Mouse (Mus musculus) gonadal fat pad, adult 2 months (tissue): ENCODE measurements around the gene Frmd4b. TPM values are rescaled to one million over a fixed set of nuclear protein-coding genes. Genes with fewer than 3 reads are reported as not detected.

Experiments
- DNase-seq: peaks from one replicate; pipeline ENCODE4 v3.0.0-alpha.2; 2012; ENCODE audit warnings: low read depth
- polyA plus RNA-seq: library from polyadenylated mRNA; depleted of rRNA; stranded (reverse); fragments of >200 nt; gene quantifications from 2 replicates; pipeline ENCODE4 v1.2.3, GENCODE M21; 2012

The Frmd4b gene
- polyA plus RNA-seq, 1 experiment: 11.3 TPM

DNA sequence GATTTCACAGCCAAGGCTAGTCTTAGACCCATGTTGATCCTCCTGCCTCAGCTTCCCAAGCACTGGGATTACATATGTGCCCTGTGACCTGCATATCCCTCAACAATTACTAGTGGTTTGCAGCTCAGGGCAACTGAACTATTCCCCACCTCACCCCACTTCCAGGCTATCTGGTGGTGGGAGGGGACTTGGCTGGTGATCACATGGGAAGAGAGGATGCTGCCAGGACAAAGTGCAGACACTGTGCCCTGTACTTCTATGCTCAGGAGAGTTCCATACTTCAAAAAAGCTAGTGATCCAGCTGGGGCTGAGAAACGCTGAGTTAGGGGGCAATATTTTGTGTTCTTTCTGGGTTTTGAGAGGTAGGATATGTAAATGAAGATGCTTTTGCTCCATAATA lies 300.6 kb downstream of the Frmd4b start:
- no peak for DNase-seq

GRCm38 (mm10) chr6:97315311-97315710 lies 302.0 kb downstream of the Frmd4b start:
- DNase-seq: no peak

DNA sequence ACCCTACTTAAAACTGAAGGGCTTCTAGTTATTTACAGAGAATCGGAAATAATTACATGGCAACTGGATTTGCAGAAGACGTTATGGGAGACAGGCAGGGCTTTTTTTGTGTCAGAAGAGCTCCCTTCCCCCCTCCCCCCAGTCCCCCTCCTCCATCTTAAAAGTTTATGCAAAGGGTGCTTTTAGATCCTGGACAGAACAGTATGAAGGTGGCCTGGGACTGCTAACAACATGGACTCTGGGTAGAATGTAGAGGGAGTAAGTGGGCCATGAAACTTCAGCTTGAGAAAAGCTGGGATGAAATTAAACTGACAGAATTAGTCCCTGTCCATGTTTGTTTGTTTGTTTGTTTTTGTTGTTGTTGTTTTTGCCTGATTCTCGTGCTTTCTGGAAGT lies 304.8 kb downstream of the Frmd4b start:
- DNase-seq: no peak

GRCm38 (mm10) chr6:97311599-97312544 lies 305.5 kb downstream of the Frmd4b start:
- DNase-seq: peak; percentile 92

DNA sequence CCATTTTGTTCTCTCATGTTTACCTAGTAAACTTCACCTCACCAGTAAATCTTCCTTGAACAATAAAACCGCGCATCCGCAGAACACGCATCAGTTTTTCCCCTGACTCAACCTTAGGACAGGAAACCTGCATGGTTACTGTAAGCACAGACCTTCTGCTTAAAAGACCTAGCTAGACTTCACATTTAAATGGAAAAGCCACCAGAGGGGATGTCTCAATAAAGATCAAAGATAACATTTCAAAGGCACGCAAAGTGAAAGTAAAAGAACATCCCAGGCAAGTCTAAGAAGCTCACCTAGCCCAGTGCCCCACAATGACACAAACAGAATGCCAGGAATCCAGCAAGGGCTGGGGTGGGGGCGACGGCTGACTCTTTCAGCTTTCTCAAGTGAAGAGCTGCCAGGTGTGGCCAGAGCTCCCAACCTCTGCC lies 306.4 kb downstream of the Frmd4b start:
- DNase-seq: no peak

GRCm38 (mm10) chr6:97309161-97309560 lies 308.2 kb downstream of the Frmd4b start:
- DNase-seq: no peak

DNA sequence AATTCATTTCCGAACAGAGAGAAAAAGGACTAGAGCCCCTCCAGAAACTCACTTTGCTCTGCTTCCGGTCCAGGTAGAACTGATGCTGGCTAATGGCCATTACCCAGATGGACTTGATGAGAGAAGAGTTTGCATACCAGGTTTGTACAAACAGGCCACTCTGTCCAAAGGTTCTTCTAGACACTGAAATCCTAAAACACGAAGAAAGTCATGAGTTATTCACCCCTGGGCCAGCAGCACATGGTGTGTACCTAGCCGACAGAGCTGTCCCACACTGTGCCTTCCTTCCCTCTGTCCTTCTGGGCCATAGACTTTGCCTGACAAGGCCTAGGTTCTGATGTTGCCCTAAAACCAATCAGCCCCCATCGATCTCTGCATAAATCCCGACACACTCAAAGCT lies 308.8 kb downstream of the Frmd4b start:
- no peak for DNase-seq

GRCm38 (mm10) chr6:97307231-97307630 lies 310.1 kb downstream of the Frmd4b start:
- DNase-seq: no peak

DNA sequence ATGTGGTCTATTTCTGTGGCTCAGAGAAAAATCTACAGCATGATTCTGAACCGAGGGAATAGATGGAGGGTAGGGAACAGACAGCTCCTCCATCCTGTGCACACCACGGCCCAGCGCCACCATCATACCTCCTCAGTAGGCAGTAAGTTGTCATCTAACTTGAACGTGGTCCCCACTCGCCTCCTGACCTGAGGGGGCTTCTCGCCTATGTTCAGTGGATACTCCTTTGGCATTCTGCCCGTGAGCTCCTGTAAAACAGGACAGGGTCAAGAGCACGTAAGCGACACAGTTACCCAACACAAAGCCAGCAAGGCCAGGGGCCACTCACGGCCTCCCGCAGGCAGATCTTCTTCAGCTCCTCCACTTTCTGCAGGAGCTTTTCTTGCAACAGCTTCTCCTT lies 311.0 kb downstream of the Frmd4b start:
- DNase-seq: no peak

- DNase-seq: no peak
Measured at GRCm38 (mm10) chr6:97305491-97305890, 311.9 kb downstream of the Frmd4b start.

- DNase-seq: no peak
Measured at GRCm38 (mm10) chr6:97305010-97305409, 312.3 kb downstream of the Frmd4b start.

DNA sequence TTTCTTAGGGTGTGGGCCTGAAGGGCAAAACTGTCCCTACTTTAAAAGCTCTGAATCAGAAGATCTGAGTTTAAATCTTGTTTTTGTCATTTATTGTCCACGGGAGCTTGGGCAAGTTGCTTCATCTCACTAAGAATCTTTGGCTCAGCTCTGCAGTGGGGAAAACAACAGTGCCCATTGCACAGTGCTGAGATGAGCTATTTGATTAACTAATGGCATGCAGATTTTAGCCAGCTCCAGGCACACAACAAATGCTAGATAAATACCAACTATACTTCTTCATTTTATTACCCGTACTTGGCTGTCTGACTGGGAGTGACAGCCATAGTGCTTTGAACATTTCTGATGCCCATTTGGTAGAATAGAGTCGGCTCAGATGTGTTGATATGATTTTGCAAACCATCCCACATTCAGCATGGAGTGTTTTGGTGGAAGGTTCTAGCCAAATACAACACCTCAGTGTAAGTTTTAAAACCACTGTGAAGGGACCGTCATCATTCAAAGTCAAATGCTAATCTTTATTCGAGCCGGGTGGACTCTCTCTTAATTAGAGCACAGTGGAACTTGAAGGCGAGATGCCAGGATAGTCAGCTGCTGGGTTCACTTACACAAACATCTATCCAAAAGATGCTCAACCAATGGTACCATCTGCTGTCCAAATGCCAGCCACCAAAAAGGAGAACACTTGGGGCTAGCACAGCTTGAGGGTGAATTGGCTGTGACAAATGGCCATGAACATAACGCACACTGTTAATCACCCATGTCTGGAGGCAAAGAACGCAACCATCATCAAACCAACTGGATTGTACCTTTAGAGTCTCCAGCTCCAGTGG lies 313.8 kb downstream of the Frmd4b start:
- no peak for DNase-seq

DNA sequence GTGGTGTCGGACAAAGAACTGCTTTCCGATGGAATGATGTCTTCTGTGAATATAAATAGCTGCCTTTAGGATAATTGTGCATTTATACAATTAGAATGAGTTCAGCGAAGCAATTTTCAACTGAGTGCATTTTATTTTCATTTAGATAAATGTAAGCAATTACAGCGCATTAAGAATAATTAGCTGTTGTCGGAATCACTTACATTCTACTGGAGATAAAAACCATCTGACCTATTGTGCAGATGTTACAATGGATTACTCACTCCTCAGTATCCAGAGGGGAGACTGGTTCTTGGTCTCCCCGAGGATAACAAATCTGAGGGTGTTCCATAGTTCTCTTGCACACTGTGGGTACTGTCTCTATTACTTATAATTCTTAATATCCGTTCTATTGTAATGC lies 315.0 kb downstream of the Frmd4b start:
- DNase-seq: no peak

DNA sequence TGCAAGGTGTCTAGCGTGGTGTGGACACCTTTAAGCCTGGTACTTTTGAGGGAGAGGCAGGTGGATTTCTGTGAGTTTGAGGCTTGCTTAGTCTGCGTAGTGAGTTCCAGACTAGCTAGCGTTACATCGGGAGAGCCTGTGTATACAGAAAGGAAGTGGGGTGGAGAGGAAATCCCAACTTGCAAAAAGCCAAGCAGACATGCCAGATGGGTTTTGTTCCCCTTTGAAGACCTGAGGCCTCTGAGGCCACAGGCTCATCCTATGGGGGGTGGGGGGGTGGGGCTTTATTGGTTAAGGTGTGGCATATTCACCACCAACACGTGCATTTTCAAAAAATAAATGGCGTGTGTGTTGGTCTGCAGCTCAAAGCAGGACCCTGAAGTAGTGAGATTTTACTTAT lies 316.7 kb downstream of the Frmd4b start:
- DNase-seq: no peak

- no peak for DNase-seq
Measured at GRCm38 (mm10) chr6:97300180-97300579, 317.2 kb downstream of the Frmd4b start.

GRCm38 (mm10) chr6:97297151-97297550 lies 320.2 kb downstream of the Frmd4b start:
- no peak for DNase-seq

GRCm38 (mm10) chr6:97295866-97296527 lies 321.3 kb downstream of the Frmd4b start:
- DNase-seq: no peak

- no peak for DNase-seq
Measured at GRCm38 (mm10) chr6:97295416-97295815, 321.9 kb downstream of the Frmd4b start.

GRCm38 (mm10) chr6:97293667-97294569 lies 323.4 kb downstream of the Frmd4b start:
- DNase-seq: no peak

DNA sequence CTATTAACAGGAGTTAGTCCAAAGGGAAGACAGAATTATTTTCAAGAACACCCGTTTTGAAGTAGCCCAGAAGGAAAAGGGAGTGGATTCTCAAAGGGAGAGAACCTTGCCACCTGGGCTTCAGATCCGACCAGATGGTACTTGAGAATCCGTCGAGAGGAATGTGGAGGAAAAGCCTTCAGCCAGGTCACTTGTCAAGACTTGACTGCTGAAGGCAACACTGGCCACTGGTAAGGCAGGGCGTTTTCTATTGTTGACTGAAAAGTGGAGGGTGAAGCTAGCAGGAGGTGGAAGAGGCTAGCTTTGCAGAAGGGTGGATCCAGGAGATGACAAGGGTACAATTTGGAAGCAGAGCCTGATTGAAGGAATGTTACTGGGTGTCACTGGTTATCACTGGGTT lies 324.4 kb downstream of the Frmd4b start:
- DNase-seq: no peak

DNA sequence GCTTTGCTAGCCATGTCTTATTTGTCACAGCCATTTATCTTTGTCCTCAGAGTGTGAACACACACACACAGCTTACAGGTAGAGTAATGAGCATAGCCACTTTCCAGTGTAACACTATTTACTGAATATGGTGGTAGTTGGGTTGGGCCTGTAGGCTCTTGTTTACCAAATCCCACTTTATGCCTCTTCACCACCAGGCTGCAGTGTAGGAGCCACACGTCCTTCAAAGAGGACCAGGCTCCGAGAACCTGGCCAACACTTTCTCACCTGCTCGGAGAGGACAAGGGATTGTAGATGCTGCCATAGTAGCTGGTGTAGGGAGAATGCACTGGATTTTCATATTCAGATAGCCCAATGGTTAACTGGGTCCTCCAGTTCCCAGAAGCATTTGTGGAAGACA lies 325.2 kb downstream of the Frmd4b start:
- no peak for DNase-seq
